Mouse (Mus musculus): ENCODE results near the gene Crb3.
A peak's percentile ranks its signal among the peaks of the same experiment; 100 is the strongest.

The Crb3 gene

GRCm38 (mm10) chr17:57062548-57062947 lies 3.6 kb downstream of the Crb3 start:
- DNase-seq = peak; percentile 89

GRCm38 (mm10) chr17:57063031-57063430 lies 4.1 kb downstream of the Crb3 start:
- DNase-seq = no peak

- no peak for DNase-seq
Observed at GRCm38 (mm10) chr17:57066908-57067307, 8.0 kb downstream of the Crb3 start.

GRCm38 (mm10) chr17:57070272-57070671 lies 11.4 kb downstream of the Crb3 start:
- no peak for DNase-seq

- DNase-seq = no peak
Observed at GRCm38 (mm10) chr17:57070699-57071098, 11.8 kb downstream of the Crb3 start.

GRCm38 (mm10) chr17:57076916-57077315 lies 18.0 kb downstream of the Crb3 start:
- DNase-seq = no peak

- peak; percentile 96 for DNase-seq
Observed at GRCm38 (mm10) chr17:57078336-57078735, 19.4 kb downstream of the Crb3 start, which contains the start of gene Dennd1c. TSS of gene Dennd1c (minus strand) at chr17:57078514.

- no peak for DNase-seq
Observed at GRCm38 (mm10) chr17:57079919-57080318, 21.0 kb downstream of the Crb3 start.

- no peak for DNase-seq
Observed at GRCm38 (mm10) chr17:57081234-57081842, 22.4 kb downstream of the Crb3 start.

GRCm38 (mm10) chr17:57082481-57082880 lies 23.6 kb downstream of the Crb3 start:
- DNase-seq = no peak

GRCm38 (mm10) chr17:57085970-57086757 lies 27.3 kb downstream of the Crb3 start:
- no peak for DNase-seq

- peak; percentile 94 for DNase-seq
Observed at GRCm38 (mm10) chr17:57087049-57087832, 28.3 kb downstream of the Crb3 start, which contains the start of gene Tubb4a. TSS of gene Tubb4a (minus strand) at chr17:57087782.

GRCm38 (mm10) chr17:57094222-57094621 lies 35.3 kb downstream of the Crb3 start:
- no peak for DNase-seq

GRCm38 (mm10) chr17:57095855-57096622 lies 37.1 kb downstream of the Crb3 start:
- peak; percentile 97 for DNase-seq

GRCm38 (mm10) chr17:57096623-57096920 lies 37.7 kb downstream of the Crb3 start:
- DNase-seq = peak; percentile 97

GRCm38 (mm10) chr17:57098321-57098720 lies 39.4 kb downstream of the Crb3 start:
- DNase-seq = no peak

- DNase-seq = no peak
Observed at GRCm38 (mm10) chr17:57099629-57100325, 40.9 kb downstream of the Crb3 start.

- DNase-seq = no peak
Observed at GRCm38 (mm10) chr17:57102276-57102675, 43.4 kb downstream of the Crb3 start.

- peak; percentile 92 for DNase-seq
Observed at GRCm38 (mm10) chr17:57104496-57104895, 45.6 kb downstream of the Crb3 start.

- peak; percentile 97 for DNase-seq
Observed at GRCm38 (mm10) chr17:57105181-57106034, 46.5 kb downstream of the Crb3 start, which contains the start of gene Tnfsf9. TSS of gene Tnfsf9 (plus strand) at chr17:57105325.

- DNase-seq = no peak
Observed at GRCm38 (mm10) chr17:57106035-57106368, 47.1 kb downstream of the Crb3 start.

Data from heart, adult 11 months (tissue).